In genomic region chr10:126928819-126929206, GRCm38 (mm10) we compare ENCODE assay signal across 7 mouse cellular contexts. TPM values are rescaled to one million over a fixed set of nuclear protein-coding genes. Genes with fewer than 3 reads are reported as not detected.
DNase-seq lines count a peak whose midpoint lies in the region; ATAC-seq and TF ChIP-seq lines count a peak whose summit lies in the region.

No protein-coding gene starts in this region.

- no peak for DNase-seq in spleen, adult 2 months (ENCODE audit: low read depth in 1 of 2, low spot score in 2 of 2)
- no peak for DNase-seq in spleen, adult 18-20 months
- DNase-seq in gastrocnemius, postnatal 14 days, result peak; percentile 59
- no peak for DNase-seq in limb, embryonic 10.5 days (ENCODE audit: low spot score)
- DNase-seq in midbrain, embryonic 14.5 days, result no peak
- no peak for DNase-seq in thymus, postnatal 0 days (ENCODE audit: low spot score)
- no peak for DNase-seq in left cerebral cortex, adult 9 months (ENCODE audit: low spot score in 2 of 2)

- WGBS in spleen, adult 2 months, result 36% methylated on average over 12 of the region's 12 CpGs
- 34% methylated on average over 12 of the region's 12 CpGs for WGBS in limb, embryonic 10.5 days
- 22% methylated on average over 12 of the region's 12 CpGs for WGBS in midbrain, embryonic 14.5 days

- TF ChIP-seq CTCF in spleen, adult 2 months (IDR thresholded peaks at IDR 0.05; ENCODE audit: extremely low read depth, insufficient read depth, insufficient read length, insufficient replicate concordance), result no peak

- H3K4me2 ChIP-seq in midbrain, embryonic 14.5 days (ENCODE audit: low read length), result peak overlapping the region; percentile 98

- H3K4me1 ChIP-seq in spleen, adult 2 months (ENCODE audit: control insufficient read depth, insufficient read depth, insufficient read length), result no peaks in the 10 kb centered on the region; the same call in 1 of the 2 replicates
- peaks cover 52% of the 10 kb centered on the region for H3K4me1 ChIP-seq in limb, embryonic 10.5 days
- H3K4me1 ChIP-seq in midbrain, embryonic 14.5 days (ENCODE audit: control insufficient read depth, insufficient read depth, low read length), result peaks cover 28% of the 10 kb centered on the region

- ATAC-seq in midbrain, embryonic 14.5 days (ENCODE audit: low FRiP score, low TSS enrichment), result no peak; the same call in 1 of the 2 replicates

- H3K4me3 ChIP-seq in spleen, adult 2 months (ENCODE audit: extremely low read depth, insufficient read depth, insufficient read length), result no peak overlapping the region
- peak overlapping the region; percentile 70 for H3K4me3 ChIP-seq in limb, embryonic 10.5 days
- peak overlapping the region; percentile 56 for H3K4me3 ChIP-seq in midbrain, embryonic 14.5 days (replicated peaks; ENCODE audit: low read depth, low read length)

- H3K27ac ChIP-seq in spleen, adult 2 months (ENCODE audit: insufficient read depth, low read length), result peak overlapping the region; percentile 54
- peak overlapping the region; percentile 90 for H3K27ac ChIP-seq in limb, embryonic 10.5 days
- H3K27ac ChIP-seq in midbrain, embryonic 14.5 days (replicated peaks; ENCODE audit: low read depth, low read length), result no peak overlapping the region

- no peak for TF ChIP-seq POLR2A in spleen, adult 2 months (IDR thresholded peaks at IDR 0.05; ENCODE audit: low read depth, low read length)

- H3K9ac ChIP-seq in midbrain, embryonic 14.5 days (replicated peaks; ENCODE audit: low read length), result peak overlapping the region; percentile 75

- intact Hi-C loops in gastrocnemius, postnatal 14 days (cut with DNase I; ENCODE audit: low total_unique reads), result loop anchor here (5.0 kb wide), 1 partner anchor 58 kb away; no protein-coding TSS in a partner anchor

- H3K27me3 ChIP-seq in spleen, adult 2 months (ENCODE audit: control insufficient read depth, insufficient read depth, low read length), result peaks cover 7% of the 10 kb centered on the region; the same call in 1 of the 2 replicates
- peaks cover 40% of the 10 kb centered on the region for H3K27me3 ChIP-seq in limb, embryonic 10.5 days (ENCODE audit: low read depth, poor library complexity, severe bottlenecking)
- H3K27me3 ChIP-seq in midbrain, embryonic 14.5 days (ENCODE audit: control insufficient read depth, insufficient read depth, low read length), result no peaks in the 10 kb centered on the region

- no peaks in the 10 kb centered on the region for H3K9me3 ChIP-seq in limb, embryonic 10.5 days (replicated peaks)
- H3K9me3 ChIP-seq in midbrain, embryonic 14.5 days (ENCODE audit: control insufficient read depth, low read length), result no peaks in the 10 kb centered on the region

- no peaks in the 10 kb centered on the region for H3K36me3 ChIP-seq in spleen, adult 2 months (ENCODE audit: control insufficient read depth, insufficient read depth, low read length)
- no peaks in the 10 kb centered on the region for H3K36me3 ChIP-seq in limb, embryonic 10.5 days
- H3K36me3 ChIP-seq in midbrain, embryonic 14.5 days (ENCODE audit: control insufficient read depth, insufficient read depth, low read length), result no peaks in the 10 kb centered on the region

RNA-seq across cellular contexts. Expression of gene Atp23, which starts 27.7 kb away (rescaled TPM):
- polyA plus RNA-seq in spleen, adult 2 months (2012; rRNA removed), result 6.6 and 6.8 TPM in 2 replicates
- 1 to 10 TPM; 1.6 to 2.9 TPM for total RNA-seq in gastrocnemius, postnatal 14 days (2021)
- 19.3 and 23.6 TPM in 2 replicates for polyA plus RNA-seq in limb, embryonic 10.5 days (2016; fragmentation: Nextera tagmentation; extraction: Ambion mirVana)
- polyA plus RNA-seq in midbrain, embryonic 14.5 days (2014; fragmentation: Nextera tagmentation; extraction: Ambion mirVana), result 13.6 and 14.1 TPM in 2 replicates
- polyA plus RNA-seq in thymus, postnatal 0 days (2015; fragmentation: Nextera tagmentation; extraction: Ambion mirVana), result 15.8 and 17.5 TPM in 2 replicates

RNA-seq across cellular contexts. Expression of gene Ctdsp2, which starts 49.7 kb away (rescaled TPM):
- polyA plus RNA-seq in spleen, adult 2 months (2012; rRNA removed), result 61.4 and 67.3 TPM in 2 replicates
- total RNA-seq in gastrocnemius, postnatal 14 days (2021), result 100 to 1,000 TPM in 1 of 2 experiments, 10 to 100 TPM in 1; 98.5 to 102 TPM
- polyA plus RNA-seq in limb, embryonic 10.5 days (2016; fragmentation: Nextera tagmentation; extraction: Ambion mirVana), result 45.9 and 59.0 TPM in 2 replicates
- 19.1 and 26.2 TPM in 2 replicates for polyA plus RNA-seq in midbrain, embryonic 14.5 days (2014; fragmentation: Nextera tagmentation; extraction: Ambion mirVana)
- polyA plus RNA-seq in thymus, postnatal 0 days (2015; fragmentation: Nextera tagmentation; extraction: Ambion mirVana), result 30.3 and 34.3 TPM in 2 replicates
